Mouse (Mus musculus) embryonic facial prominence, embryonic 13.5 days (tissue): ENCODE results near the gene Ikzf3. TPM values are rescaled to one million over a fixed set of nuclear protein-coding genes. Genes with fewer than 3 reads are reported as not detected.
A peak's percentile ranks its signal among the peaks of the same experiment; 100 is the strongest.

Experiments
- ATAC-seq: fragments of 200-750 bp; cut with Nextera tagmentation; 2 replicates; pipeline ENCODE4 v1.8.0; 2017; ENCODE audit warnings: low read depth; ENCODE audit not compliant: insufficient number of reproducible peaks, insufficient read depth, low FRiP score, low TSS enrichment
- H3K27ac ChIP-seq: fragments of 300-500 bp; sonication (generic); 2 replicates; pipeline ENCODE4 v1.5.1; 2015; ENCODE audit warnings: moderate library complexity, mild to moderate bottlenecking, inconsistent platforms
- H3K27me3 ChIP-seq: fragments of 300-500 bp; sonication (generic); 2 replicates; pipeline ENCODE4 v1.6.1; 2015; ENCODE audit warnings: mild to moderate bottlenecking, inconsistent platforms
- H3K36me3 ChIP-seq: fragments of 300-500 bp; sonication (generic); 2 replicates; pipeline ENCODE4 v1.6.1; 2015; ENCODE audit warnings: mild to moderate bottlenecking, inconsistent platforms
- H3K4me1 ChIP-seq: fragments of 300-500 bp; sonication (generic); 2 replicates; pipeline ENCODE4 v1.6.1; 2015; ENCODE audit warnings: inconsistent platforms
- H3K4me2 ChIP-seq: fragments of 300-500 bp; sonication (generic); 2 replicates; pipeline ENCODE4 v1.6.1; 2015; ENCODE audit warnings: moderate library complexity, mild to moderate bottlenecking, inconsistent platforms
- H3K4me3 ChIP-seq: fragments of 300-500 bp; sonication (generic); 2 replicates; pipeline ENCODE4 v1.5.1; 2015; ENCODE audit warnings: mild to moderate bottlenecking, inconsistent platforms
- H3K9ac ChIP-seq: fragments of 300-500 bp; sonication (generic); 2 replicates; pipeline ENCODE4 v1.6.1; 2015; ENCODE audit warnings: mild to moderate bottlenecking, inconsistent platforms
- H3K9me3 ChIP-seq: fragments of 300-500 bp; sonication (generic); 2 replicates; pipeline ENCODE4 v1.6.1; 2016; ENCODE audit warnings: inconsistent platforms
- WGBS: fragments of 180-500 bp; shearing (Covaris S2); methylation state at CpG from one replicate; pipeline ENCODE4 v1.1.7; 2015; ENCODE audit warnings: mixed read lengths; 5-methylcytosine and 5-hydroxymethylcytosine counted together
- polyA plus RNA-seq: library from polyadenylated mRNA; unstranded; fragments of >200 nt; fragmentation: Nextera tagmentation; extraction: Ambion mirVana; gene quantifications from 2 replicates; pipeline ENCODE4 v1.2.1, GENCODE M21; 2015

Ikzf3 gene
- polyA plus RNA-seq, 1 experiment from 2014 or later: 0.27 TPM

- H3K4me3 ChIP-seq: no peak overlapping the region
- WGBS: 90% methylated on average over 3 of the region's 3 CpGs
- ATAC-seq: no peak
- no peaks in the 10 kb centered on the region; the same call in 1 of the 2 replicates for H3K9me3 ChIP-seq
- no peaks in the 10 kb centered on the region for H3K36me3 ChIP-seq
- H3K27me3 ChIP-seq: peaks cover 3% of the 10 kb centered on the region
- 0 out of 2 replicates have a peak, but pooled peaks cover 4% of the 10 kb centered on the region for H3K4me1 ChIP-seq
- H3K9ac ChIP-seq: no peak overlapping the region
- no peak overlapping the region for H3K4me2 ChIP-seq
- H3K27ac ChIP-seq: no peak overlapping the region
These were observed 17.2 kb upstream of the Ikzf3 start for GRCm38 (mm10) chr11:98563025-98563424.

- 32% methylated on average over 7 of the region's 7 CpGs for WGBS
- no peaks in the 10 kb centered on the region for H3K36me3 ChIP-seq
- H3K4me3 ChIP-seq: no peak overlapping the region
- no peaks in the 10 kb centered on the region for H3K9me3 ChIP-seq
- no peak overlapping the region for H3K9ac ChIP-seq
- H3K27ac ChIP-seq: no peak overlapping the region
- no peak for ATAC-seq
- no peak overlapping the region for H3K4me2 ChIP-seq
- H3K4me1 ChIP-seq: 0 out of 2 replicates have a peak, but pooled peaks cover 4% of the 10 kb centered on the region
- H3K27me3 ChIP-seq: peaks cover 9% of the 10 kb centered on the region
These were observed 15.1 kb upstream of the Ikzf3 start for GRCm38 (mm10) chr11:98560942-98561341.

GRCm38 (mm10) chr11:98555124-98555700, 9.4 kb upstream of the Ikzf3 start:
- Histone ChIP-seq H3K27me3 (peaks cover 12% of the 10 kb centered on the region), H3K9me3 (no peaks in the 10 kb centered on the region), H3K4me2 (no peak overlapping the region), H3K4me3 (no peak overlapping the region), H3K36me3 (no peaks in the 10 kb centered on the region), H3K27ac (no peak overlapping the region), H3K9ac (no peak overlapping the region), H3K4me1 (peaks cover 9% of the 10 kb centered on the region; the same call in 1 of the 2 replicates)
- ATAC-seq: no peak
- 67% methylated on average over 12 of the region's 12 CpGs for WGBS

- Histone ChIP-seq H3K4me3 (no peak overlapping the region), H3K27ac (no peak overlapping the region), H3K9me3 (no peaks in the 10 kb centered on the region), H3K36me3 (no peaks in the 10 kb centered on the region), H3K4me1 (peaks cover 9% of the 10 kb centered on the region; the same call in 1 of the 2 replicates), H3K9ac (no peak overlapping the region), H3K27me3 (peaks cover 24% of the 10 kb centered on the region), H3K4me2 (no peak overlapping the region)
- 94% methylated on average over 4 of the region's 4 CpGs for WGBS
- no peak for ATAC-seq
These were observed 8.1 kb upstream of the Ikzf3 start for GRCm38 (mm10) chr11:98553966-98554365.

GRCm38 (mm10) chr11:98550975-98551828, 5.4 kb upstream of the Ikzf3 start, which contains the start of gene Zpbp2:
TSS of gene Zpbp2 (plus strand) at chr11:98551097.
- H3K9ac ChIP-seq: peak within 1 kb of the TSS; percentile 79
- WGBS: 1% methylated on average over 51 of the region's 51 CpGs
- peaks cover 42% of the 10 kb centered on the region for H3K27me3 ChIP-seq
- no peaks in the 10 kb centered on the region for H3K36me3 ChIP-seq
- no peaks in the 10 kb centered on the region for H3K9me3 ChIP-seq
- peak within 1 kb of the TSS; percentile 80 for H3K4me3 ChIP-seq
- peak within 1 kb of the TSS; percentile 66 for H3K27ac ChIP-seq
- ATAC-seq: peak; percentile 94
- peaks cover 9% of the 10 kb centered on the region; the same call in 1 of the 2 replicates for H3K4me1 ChIP-seq
- peak within 1 kb of the TSS; percentile 81 for H3K4me2 ChIP-seq

GRCm38 (mm10) chr11:98550311-98550974, 4.6 kb upstream of the Ikzf3 start:
- Histone ChIP-seq H3K27ac (peak overlapping the region; percentile 66; the same call in 1 of the 2 replicates), H3K4me3 (peak overlapping the region; percentile 80), H3K9me3 (no peaks in the 10 kb centered on the region), H3K36me3 (no peaks in the 10 kb centered on the region), H3K27me3 (peaks cover 50% of the 10 kb centered on the region), H3K4me1 (peaks cover 14% of the 10 kb centered on the region), H3K9ac (peak overlapping the region; percentile 79), H3K4me2 (peak overlapping the region; percentile 81)
- WGBS: 20% methylated on average over 20 of the region's 20 CpGs
- no peak for ATAC-seq

GRCm38 (mm10) chr11:98549363-98549762, 3.5 kb upstream of the Ikzf3 start:
- WGBS: 69% methylated on average over 4 of the region's 4 CpGs
- Histone ChIP-seq H3K4me2 (no peak overlapping the region), H3K9me3 (no peaks in the 10 kb centered on the region), H3K27me3 (peaks cover 57% of the 10 kb centered on the region), H3K4me3 (no peak overlapping the region), H3K4me1 (peaks cover 17% of the 10 kb centered on the region), H3K36me3 (no peaks in the 10 kb centered on the region), H3K9ac (no peak overlapping the region), H3K27ac (no peak overlapping the region)
- ATAC-seq: no peak

- no peak overlapping the region for H3K4me3 ChIP-seq
- no peak overlapping the region for H3K27ac ChIP-seq
- no peaks in the 10 kb centered on the region for H3K9me3 ChIP-seq
- H3K36me3 ChIP-seq: no peaks in the 10 kb centered on the region
- H3K9ac ChIP-seq: no peak overlapping the region
- WGBS: 55% methylated on average over 3 of the region's 3 CpGs
- peaks cover 74% of the 10 kb centered on the region for H3K27me3 ChIP-seq
- H3K4me2 ChIP-seq: no peak overlapping the region
- H3K4me1 ChIP-seq: peaks cover 17% of the 10 kb centered on the region
- ATAC-seq: no peak
These were observed 1.5 kb upstream of the Ikzf3 start for GRCm38 (mm10) chr11:98547308-98547693.

- no peaks in the 10 kb centered on the region for H3K9me3 ChIP-seq
- H3K27ac ChIP-seq: no peak overlapping the region
- H3K4me2 ChIP-seq: no peak overlapping the region
- no peaks in the 10 kb centered on the region for H3K36me3 ChIP-seq
- peaks cover 80% of the 10 kb centered on the region for H3K27me3 ChIP-seq
- WGBS: 49% methylated on average over 12 of the region's 12 CpGs
- no peak overlapping the region for H3K9ac ChIP-seq
- no peak for ATAC-seq
- H3K4me1 ChIP-seq: peaks cover 17% of the 10 kb centered on the region
- H3K4me3 ChIP-seq: no peak overlapping the region
These were observed 887 bp upstream of the Ikzf3 start for GRCm38 (mm10) chr11:98546529-98547307.

- no peak for ATAC-seq
- no peak overlapping the region for H3K27ac ChIP-seq
- peak overlapping the region; percentile 51 for H3K4me3 ChIP-seq
- peaks cover 82% of the 10 kb centered on the region for H3K27me3 ChIP-seq
- H3K4me2 ChIP-seq: peak overlapping the region; percentile 89
- no peaks in the 10 kb centered on the region for H3K36me3 ChIP-seq
- H3K4me1 ChIP-seq: peaks cover 8% of the 10 kb centered on the region; the same call in 1 of the 2 replicates
- peak overlapping the region; percentile 69; the same call in 1 of the 2 replicates for H3K9ac ChIP-seq
- 3% methylated on average over 16 of the region's 16 CpGs for WGBS
- no peaks in the 10 kb centered on the region for H3K9me3 ChIP-seq
These were observed 747 bp downstream of the Ikzf3 start for GRCm38 (mm10) chr11:98544890-98545677.
